ENCODE assay signal across 8 mouse cellular contexts in genomic region chr10:69611839-69612340, GRCm38 (mm10).
A peak's percentile ranks its signal among the peaks of the same experiment; 100 is the strongest.
DNase-seq lines count a peak whose midpoint lies in the region; ATAC-seq lines count a peak whose summit lies in the region.

No protein-coding gene starts in this region.

- H3K36me3 ChIP-seq in embryonic facial prominence, embryonic 12.5 days = no peaks in the 10 kb centered on the region
- H3K36me3 ChIP-seq in embryonic facial prominence, embryonic 10.5 days (replicated peaks) = no peaks in the 10 kb centered on the region; the same call in 1 of the 2 replicates
- no peaks in the 10 kb centered on the region for H3K36me3 ChIP-seq in lung, embryonic 15.5 days
- H3K36me3 ChIP-seq in liver, embryonic 12.5 days = no peaks in the 10 kb centered on the region

- 0 out of 2 replicates have a peak, but pooled peaks have one; percentile 10 for ATAC-seq in embryonic facial prominence, embryonic 12.5 days (ENCODE audit: insufficient number of reproducible peaks, insufficient read depth, low FRiP score, low TSS enrichment)
- ATAC-seq in lung, embryonic 15.5 days (ENCODE audit: borderline replicate concordance, extremely low read depth, low FRiP score, low TSS enrichment) = peak; percentile 88
- ATAC-seq in liver, embryonic 12.5 days = no peak

- no peaks in the 10 kb centered on the region for H3K27me3 ChIP-seq in embryonic facial prominence, embryonic 12.5 days
- H3K27me3 ChIP-seq in embryonic facial prominence, embryonic 10.5 days (replicated peaks; ENCODE audit: low read depth, poor library complexity, severe bottlenecking) = no peaks in the 10 kb centered on the region
- H3K27me3 ChIP-seq in lung, embryonic 15.5 days = no peaks in the 10 kb centered on the region
- no peaks in the 10 kb centered on the region for H3K27me3 ChIP-seq in liver, embryonic 12.5 days (replicated peaks)

- DNase-seq in embryonic facial prominence, embryonic 10.5 days (ENCODE audit: low spot score) = no peak
- DNase-seq in NIH3T3 (ENCODE audit: low read depth) = peak; percentile 95
- DNase-seq in heart, adult 18-20 months = peak; percentile 51 to 66
- DNase-seq in kidney, adult 8-10 months = peak; percentile 42 to 73
- no peak for DNase-seq in spleen, adult 12 weeks (ENCODE audit: low spot score)

- no peaks in the 10 kb centered on the region for H3K9me3 ChIP-seq in embryonic facial prominence, embryonic 12.5 days
- H3K9me3 ChIP-seq in embryonic facial prominence, embryonic 10.5 days = no peaks in the 10 kb centered on the region
- H3K9me3 ChIP-seq in lung, embryonic 15.5 days = no peaks in the 10 kb centered on the region
- no peaks in the 10 kb centered on the region for H3K9me3 ChIP-seq in liver, embryonic 12.5 days (replicated peaks)

- no peak overlapping the region for H3K4me2 ChIP-seq in embryonic facial prominence, embryonic 12.5 days (replicated peaks)
- no peak overlapping the region; the same call in 1 of the 2 replicates for H3K4me2 ChIP-seq in lung, embryonic 15.5 days
- no peak overlapping the region for H3K4me2 ChIP-seq in liver, embryonic 12.5 days

- peaks cover 4% of the 10 kb centered on the region; the same call in 1 of the 2 replicates for H3K4me1 ChIP-seq in embryonic facial prominence, embryonic 12.5 days
- no peaks in the 10 kb centered on the region for H3K4me1 ChIP-seq in embryonic facial prominence, embryonic 10.5 days
- peaks cover 10% of the 10 kb centered on the region for H3K4me1 ChIP-seq in lung, embryonic 15.5 days
- H3K4me1 ChIP-seq in liver, embryonic 12.5 days = no peaks in the 10 kb centered on the region

- H3K4me3 ChIP-seq in embryonic facial prominence, embryonic 12.5 days = no peak overlapping the region
- no peak overlapping the region for H3K4me3 ChIP-seq in embryonic facial prominence, embryonic 10.5 days
- no peak overlapping the region for H3K4me3 ChIP-seq in lung, embryonic 15.5 days
- H3K4me3 ChIP-seq in liver, embryonic 12.5 days = no peak overlapping the region

- 79% methylated on average over 5 of the region's 5 CpGs for WGBS in embryonic facial prominence, embryonic 12.5 days
- WGBS in embryonic facial prominence, embryonic 10.5 days = 89% methylated on average over 5 of the region's 5 CpGs
- 25% methylated on average over 5 of the region's 5 CpGs for WGBS in lung, embryonic 15.5 days
- WGBS in liver, embryonic 12.5 days (ENCODE audit: insufficient replicate concordance) = 56% methylated on average over 5 of the region's 5 CpGs

- 0 out of 2 replicates have a peak overlapping the region, but pooled peaks have one; percentile 23 for H3K27ac ChIP-seq in embryonic facial prominence, embryonic 12.5 days
- no peak overlapping the region for H3K27ac ChIP-seq in embryonic facial prominence, embryonic 10.5 days (replicated peaks)
- peak overlapping the region; percentile 46 for H3K27ac ChIP-seq in lung, embryonic 15.5 days
- no peak overlapping the region for H3K27ac ChIP-seq in liver, embryonic 12.5 days

- H3K9ac ChIP-seq in embryonic facial prominence, embryonic 12.5 days = no peak overlapping the region
- no peak overlapping the region for H3K9ac ChIP-seq in lung, embryonic 15.5 days
- no peak overlapping the region for H3K9ac ChIP-seq in liver, embryonic 12.5 days

Comparison
In these comparisons a context has a peak if more than half of its experiments do, and no peak if none do; other contexts are left out.
1. H3K27ac ChIP-seq: peak in embryonic facial prominence, embryonic 12.5 days (single experiment) and lung, embryonic 15.5 days (single experiment); none in embryonic facial prominence, embryonic 10.5 days (single experiment) and liver, embryonic 12.5 days (single experiment).
2. DNase-seq: peak in NIH3T3 (single experiment), heart, adult 18-20 months (2 of 2) and kidney, adult 8-10 months (2 of 2); none in embryonic facial prominence, embryonic 10.5 days (single experiment) and spleen, adult 12 weeks (single experiment).